Mouse (Mus musculus) embryo, embryonic 11.5 days (tissue): ENCODE measurements at regions not wholly inside any gene's neighbourhood (a gene's known extent, or its start where the extent isn't known, plus 50 kb on each side); places are given as distances from the start of the nearest gene placed in this dataset.
"Not testable (repeated sequence)": the region's sequence is repeated elsewhere in the genome, so short reads cannot be mapped to it uniquely, and the experiment has no call there.

Source experiments
- DNase-seq: peaks from one replicate; pipeline ENCODE4 v3.0.0-alpha.2; 2012; ENCODE audit warnings: low read depth, low spot score

GRCm38 (mm10) chr6:107010785-107011184 lies 210.9 kb upstream of the Crbn start:
- no peak for DNase-seq

- DNase-seq, result peak; percentile 40
Observed at GRCm38 (mm10) chr6:107012938-107013511, 213.1 kb upstream of the Crbn start.

DNA sequence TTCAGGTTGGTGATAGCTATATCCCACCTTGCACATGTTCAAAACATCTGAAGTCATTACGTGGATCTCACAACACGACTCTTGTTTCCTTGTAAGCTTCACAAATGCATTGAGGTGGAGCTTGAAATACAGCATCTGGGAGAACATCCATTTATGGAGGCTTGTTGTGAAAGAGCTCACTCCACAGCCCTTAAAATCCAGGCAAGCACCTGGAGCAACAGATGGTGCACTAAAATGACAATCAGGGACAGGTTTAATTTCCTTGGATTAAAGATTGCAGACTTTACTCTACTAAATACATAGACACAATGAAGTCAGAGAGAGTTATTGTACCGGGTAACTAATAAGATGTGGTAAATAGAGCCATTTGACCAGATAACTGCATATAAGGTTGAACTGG lies 219.2 kb upstream of the Crbn start:
- no peak for DNase-seq

- DNase-seq, result no peak
Observed at GRCm38 (mm10) chr6:107045177-107045576, 245.3 kb upstream of the Crbn start.

DNA sequence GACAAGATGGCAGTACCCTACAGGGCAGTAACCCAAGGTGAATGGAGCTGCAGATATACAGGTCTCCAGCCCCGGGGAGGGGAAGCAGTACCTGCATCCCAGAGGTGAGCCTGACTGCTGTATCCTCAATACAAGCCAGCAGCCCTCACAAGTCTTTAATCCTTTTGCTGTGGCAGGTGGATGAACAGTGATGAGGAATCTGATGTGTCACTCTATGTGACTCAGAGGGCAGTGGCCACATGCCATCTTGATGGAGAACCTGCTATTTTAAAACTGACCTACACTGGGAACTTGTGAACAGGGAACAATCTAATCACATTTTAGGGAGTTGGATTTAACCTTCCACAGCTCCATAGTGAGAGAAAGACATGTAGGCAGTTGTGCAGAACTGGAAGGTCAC lies 251.7 kb upstream of the Crbn start:
- DNase-seq, result no peak

DNA sequence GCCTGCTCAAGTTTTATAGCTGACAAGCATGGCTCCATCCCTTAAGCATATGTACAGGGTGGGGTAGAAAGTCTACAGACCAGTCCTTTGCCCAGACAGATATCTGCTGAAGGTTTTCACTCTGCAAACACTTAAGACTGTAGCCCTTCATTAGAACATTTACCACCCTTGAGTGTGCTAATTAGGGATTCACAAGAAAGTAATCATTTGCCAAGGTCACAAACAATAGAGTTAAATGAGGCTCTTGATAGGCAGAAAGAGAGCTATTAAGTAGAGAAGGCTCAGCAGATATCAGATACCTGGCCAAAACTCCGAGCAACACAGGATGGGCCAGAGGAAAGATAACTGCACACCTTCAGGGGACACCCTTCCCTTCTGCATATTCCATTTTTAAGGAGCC lies 252.3 kb upstream of the Crbn start:
- DNase-seq, result no peak

DNA sequence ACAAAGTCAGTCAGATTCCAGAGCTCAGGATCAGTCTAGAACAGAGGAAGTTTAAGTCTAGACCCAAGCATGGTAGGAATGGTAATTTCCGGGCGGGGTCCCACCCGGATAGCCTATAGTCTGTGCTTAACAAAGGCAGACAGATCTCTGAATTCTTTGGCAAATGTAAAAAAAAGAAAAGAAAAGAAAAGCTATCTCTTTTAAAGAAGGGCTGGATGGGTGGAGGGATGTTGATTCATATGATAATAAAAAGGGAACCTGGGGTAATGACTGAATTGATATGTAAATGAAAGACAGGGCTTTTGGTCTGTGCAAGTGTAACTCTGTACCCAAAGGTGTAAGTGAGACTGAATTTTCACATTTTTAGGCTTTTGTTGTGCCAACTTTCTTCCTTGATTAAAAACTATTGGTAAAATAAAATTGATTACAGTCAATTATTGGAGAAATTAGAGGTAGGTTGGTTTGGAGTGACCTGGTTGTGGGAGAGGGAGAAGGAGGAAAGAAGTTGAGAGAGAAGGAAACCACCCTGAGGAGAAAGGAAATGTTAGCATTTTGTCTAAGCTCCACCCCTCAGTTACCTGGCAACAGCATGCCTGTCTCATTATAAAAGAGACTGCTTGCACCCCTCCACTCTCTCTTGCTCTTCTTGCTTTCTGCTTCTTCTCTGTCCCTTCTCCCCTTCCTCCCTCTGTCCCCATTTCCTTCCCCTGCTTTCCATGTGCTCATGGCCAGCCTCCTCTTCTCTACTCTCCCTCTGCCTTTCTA lies 259.3 kb upstream of the Crbn start:
- no peak for DNase-seq

DNA sequence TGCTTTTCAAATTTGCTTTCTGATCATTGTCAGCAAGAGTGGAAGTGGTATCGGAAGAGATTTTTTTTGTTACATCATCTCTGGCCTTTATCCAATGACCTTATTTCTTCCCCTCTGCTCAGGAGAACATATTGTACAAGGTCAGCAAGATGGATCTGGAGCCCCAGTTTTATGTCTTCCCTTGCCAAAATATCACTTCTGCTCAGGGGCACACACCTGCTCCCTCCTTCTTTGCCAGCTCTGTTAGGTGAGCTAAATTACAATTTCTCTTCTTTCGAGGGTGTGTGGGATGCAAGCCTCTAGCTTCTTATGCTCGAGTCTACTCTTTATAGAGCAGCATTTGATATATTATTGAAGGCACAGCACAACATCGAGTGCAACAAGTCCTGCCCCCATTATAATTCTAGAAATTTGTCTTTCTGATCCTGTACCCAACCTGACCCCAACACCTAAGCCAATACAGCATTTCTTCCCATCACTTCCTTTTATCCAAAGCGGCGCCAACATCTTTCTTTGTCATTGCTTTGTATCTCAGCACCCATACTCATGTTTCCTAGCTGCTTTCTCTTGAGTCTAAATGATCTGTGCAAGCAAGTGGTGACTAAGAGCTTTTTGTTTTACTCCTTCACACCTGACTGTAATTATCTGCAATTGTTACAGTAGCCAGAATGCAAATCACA lies 263.1 kb upstream of the Crbn start:
- no peak for DNase-seq

- DNase-seq, result no peak
Observed at GRCm38 (mm10) chr6:107070441-107070840, 270.6 kb upstream of the Crbn start.

- DNase-seq, result no peak
Observed at GRCm38 (mm10) chr6:107092600-107092999, 292.7 kb upstream of the Crbn start.

DNA sequence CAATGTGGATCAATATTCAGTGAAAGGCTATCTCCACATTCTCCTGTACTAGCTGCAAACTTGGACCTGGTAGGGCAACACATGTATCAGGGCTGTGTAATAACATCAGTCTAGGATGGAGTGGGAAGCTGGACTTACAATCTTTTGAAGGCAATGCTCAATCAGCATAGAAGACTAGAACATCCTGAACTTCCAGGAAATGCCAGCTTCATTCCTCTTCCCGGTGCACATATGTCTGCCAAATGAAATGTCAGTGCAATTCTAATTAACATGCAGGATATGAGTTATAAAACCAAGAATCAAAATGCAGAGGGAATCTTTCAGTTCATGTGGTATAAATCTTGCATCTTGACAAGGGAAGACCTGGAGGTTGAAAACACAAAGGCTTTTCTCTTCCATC lies 328.8 kb upstream of the Crbn start:
- DNase-seq, result no peak

DNA sequence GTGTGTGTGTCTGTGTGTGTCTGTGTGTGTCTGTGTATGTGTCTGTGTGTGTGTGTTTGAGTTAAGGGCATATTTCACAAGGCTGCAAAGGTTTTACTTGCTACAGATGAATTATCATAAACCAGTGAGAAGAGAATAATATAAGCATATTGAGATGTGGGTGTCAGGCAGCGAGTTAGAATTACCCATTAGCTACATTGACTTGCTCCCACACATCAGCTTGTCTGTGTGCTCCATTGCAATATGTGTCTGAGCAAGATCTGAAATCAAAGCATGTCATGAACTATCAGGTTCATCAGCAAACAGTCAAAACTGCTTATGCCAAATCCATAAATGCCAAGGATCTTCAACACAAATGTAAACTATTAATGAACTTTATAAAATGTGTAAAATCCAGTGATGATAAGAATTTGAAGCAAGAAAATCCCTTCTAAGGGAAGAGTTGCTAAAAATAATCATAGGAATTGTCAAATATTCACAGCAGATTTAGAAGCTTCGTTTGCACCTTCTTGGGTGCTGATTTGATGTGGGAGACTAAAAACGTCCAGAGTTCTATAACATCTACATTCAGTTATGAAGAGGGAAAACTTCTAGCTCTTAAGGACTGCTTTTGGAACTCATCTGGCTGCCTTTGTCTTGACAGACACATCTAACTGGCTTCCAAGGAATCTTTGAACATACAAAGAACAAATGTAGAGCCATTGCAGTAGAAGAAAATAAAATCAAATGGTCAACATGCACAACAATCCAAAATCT lies 361.7 kb upstream of the Lrrn1 start:
- DNase-seq, result no peak

DNA sequence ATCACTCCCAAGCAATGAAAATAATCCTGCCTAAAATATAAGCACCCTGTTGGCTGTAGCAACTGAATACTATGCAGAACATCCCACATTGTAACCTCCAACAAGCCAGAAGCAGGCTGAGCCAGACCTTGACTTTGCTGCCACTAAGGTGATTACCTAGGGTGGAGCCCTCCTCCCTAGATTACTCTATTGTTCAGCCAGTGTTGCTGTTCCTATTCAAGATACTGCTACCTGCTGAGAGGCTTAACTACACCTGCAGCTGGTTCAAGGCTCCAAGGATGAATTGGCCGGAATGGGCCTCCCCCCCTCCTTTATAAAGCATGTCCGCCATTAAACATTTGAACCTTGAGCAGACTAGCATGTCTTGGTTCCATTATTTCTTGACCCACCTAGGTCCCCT lies 311.3 kb upstream of the Lrrn1 start:
- DNase-seq, result no peak

DNA sequence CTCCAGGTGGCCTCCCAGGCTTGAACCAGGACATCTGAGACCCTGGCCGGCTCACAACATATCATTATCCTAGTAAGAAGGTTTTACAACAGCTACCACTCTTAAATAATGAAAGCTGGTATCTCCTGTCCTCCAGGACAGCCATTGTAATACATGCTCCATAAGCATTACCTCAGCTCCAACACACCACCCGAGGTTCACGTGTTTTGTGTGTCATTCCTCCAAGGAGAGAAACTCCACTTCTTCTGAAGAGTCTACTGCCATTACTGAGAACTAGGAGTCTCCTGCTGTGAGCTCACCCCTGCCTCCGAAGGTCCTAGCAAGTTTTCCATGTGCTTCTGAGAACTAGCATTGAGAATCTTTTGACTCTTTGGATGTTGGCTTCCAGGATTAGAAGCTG lies 310.8 kb upstream of the Lrrn1 start:
- no peak for DNase-seq

GRCm38 (mm10) chr6:107222602-107223001 lies 307.0 kb upstream of the Lrrn1 start:
- no peak for DNase-seq

GRCm38 (mm10) chr6:107229843-107230242 lies 299.7 kb upstream of the Lrrn1 start:
- DNase-seq, result not testable (repeated sequence)

- DNase-seq, result no peak
Observed at GRCm38 (mm10) chr6:107237692-107238091, 291.9 kb upstream of the Lrrn1 start.

- DNase-seq, result peak; percentile 9
Observed at GRCm38 (mm10) chr6:107243981-107244380, 285.6 kb upstream of the Lrrn1 start.

- DNase-seq, result no peak
Observed at GRCm38 (mm10) chr6:107280348-107280747, 249.2 kb upstream of the Lrrn1 start.

DNA sequence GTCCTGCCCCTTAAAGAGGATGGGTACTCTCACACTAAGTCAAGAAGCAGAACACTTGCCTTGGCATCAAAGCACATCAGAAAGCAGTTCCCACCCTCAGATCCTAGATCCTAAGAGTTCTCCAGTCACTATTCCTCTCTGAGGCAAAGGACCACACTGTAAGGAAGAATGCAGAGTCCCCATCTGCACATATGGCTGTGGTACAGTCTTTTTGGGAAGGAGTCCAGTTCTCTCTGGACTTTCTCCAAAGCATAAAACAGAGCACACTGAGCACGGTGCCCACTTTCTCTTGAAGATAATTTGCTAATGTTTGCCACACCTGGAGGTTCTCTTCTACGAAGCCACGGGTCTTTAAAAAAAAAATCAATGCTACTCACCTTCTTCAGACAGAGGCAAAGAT lies 238.7 kb upstream of the Lrrn1 start:
- DNase-seq, result no peak

GRCm38 (mm10) chr6:107303676-107304369 lies 225.7 kb upstream of the Lrrn1 start:
- DNase-seq, result peak; percentile 1

- DNase-seq, result no peak
Observed at GRCm38 (mm10) chr6:107319565-107319964, 210.0 kb upstream of the Lrrn1 start.
